Mouse (Mus musculus) cerebellum, postnatal 25 days (tissue): Measurements from ENCODE around the gene Igfbp2.

Source experiments
- DNase-seq, 2 experiments: peaks; one replicate each; pipeline ENCODE4 v3.0.0; 2021; ENCODE audit warnings: mixed read lengths in 2 of 2

Gene Igfbp2

GRCm38 (mm10) chr1:72823751-72824706 is at the start of gene Igfbp2:
TSS of gene Igfbp2 (plus strand) at chr1:72824503.
- peak; percentile 46 to 66 for DNase-seq

DNA sequence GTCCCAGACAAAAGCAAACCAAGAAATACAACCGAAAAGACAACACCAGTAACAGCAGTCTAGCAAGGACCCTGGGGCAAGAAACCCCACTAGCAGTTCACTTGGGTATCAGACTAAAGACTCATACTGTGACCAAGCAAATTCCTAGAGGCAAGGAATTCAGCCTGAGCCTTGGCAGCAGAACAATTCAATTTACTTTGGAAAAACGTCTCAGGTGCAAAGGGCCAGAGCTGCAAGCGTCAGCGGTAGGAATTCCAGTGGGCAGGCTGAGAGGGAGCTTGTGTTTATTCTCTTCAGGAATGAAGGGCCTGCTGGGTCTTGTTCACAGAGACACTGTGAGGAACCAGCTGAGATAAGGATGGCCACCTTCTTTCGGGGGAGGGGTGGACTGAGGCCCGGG is 45.5 kb upstream of the Igfbp2 start:
- no peak for DNase-seq

DNA sequence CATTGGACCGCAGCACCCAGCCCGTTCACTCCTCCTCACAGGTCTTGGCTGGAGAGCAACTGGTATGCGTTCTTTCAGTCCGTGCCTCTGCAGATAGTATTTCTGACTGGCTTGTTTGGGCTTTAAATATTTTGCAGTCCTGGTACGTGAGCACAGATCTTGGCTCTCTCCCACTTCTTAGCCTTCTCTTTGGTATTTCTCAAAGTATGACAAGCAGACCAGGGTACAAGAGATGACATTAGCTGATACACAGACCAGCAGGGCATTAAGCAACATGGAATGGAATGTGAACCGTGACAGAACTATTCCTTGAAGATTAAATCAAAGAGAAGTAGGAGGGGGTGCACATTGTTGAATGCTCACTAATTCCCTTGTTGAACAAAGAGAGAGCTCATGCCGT is 43.6 kb upstream of the Igfbp2 start:
- DNase-seq, result no peak

DNA sequence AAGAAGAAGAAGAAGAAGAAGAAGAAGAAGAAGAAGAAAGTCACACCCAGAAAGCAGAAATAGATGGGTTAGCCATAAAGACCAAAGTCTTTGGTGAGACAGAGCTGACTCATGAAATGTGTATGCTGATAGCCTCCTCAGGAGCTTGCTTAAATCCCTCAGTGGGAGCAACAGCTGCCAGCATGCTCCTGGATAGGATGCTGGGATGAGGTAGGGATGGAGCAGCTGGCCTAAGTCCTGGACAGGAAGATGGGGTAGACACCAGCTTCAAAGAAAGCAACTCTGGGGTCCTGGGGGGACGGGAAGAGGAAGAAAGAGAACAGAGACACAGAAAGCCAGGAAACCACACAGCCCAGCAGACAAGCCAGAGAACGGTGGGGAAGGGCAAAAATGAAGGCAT is 41.0 kb upstream of the Igfbp2 start:
- no peak for DNase-seq

GRCm38 (mm10) chr1:72784018-72784417 is 40.3 kb upstream of the Igfbp2 start:
- no peak for DNase-seq

DNA sequence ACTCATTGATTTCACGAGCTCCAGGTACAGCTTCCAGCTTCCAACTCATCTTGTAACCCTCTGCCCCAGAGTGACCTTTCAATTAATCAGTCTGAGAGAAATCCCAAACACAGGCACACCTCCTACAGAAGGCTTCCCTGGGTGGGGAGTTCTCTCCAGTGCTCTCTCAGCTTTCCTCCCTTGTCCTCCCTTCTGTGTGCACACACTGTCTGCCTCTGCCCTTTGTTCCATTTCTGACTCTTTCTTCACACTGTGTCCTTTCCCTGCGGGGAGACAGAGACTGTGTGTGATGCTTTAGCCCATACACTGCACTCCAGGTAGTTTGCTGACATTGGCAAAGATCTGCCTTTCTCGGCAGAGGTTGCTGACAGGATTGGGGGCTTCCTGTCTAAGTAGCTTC is 33.6 kb upstream of the Igfbp2 start:
- DNase-seq, result no peak

GRCm38 (mm10) chr1:72791743-72792142 is 32.6 kb upstream of the Igfbp2 start:
- no peak for DNase-seq

DNA sequence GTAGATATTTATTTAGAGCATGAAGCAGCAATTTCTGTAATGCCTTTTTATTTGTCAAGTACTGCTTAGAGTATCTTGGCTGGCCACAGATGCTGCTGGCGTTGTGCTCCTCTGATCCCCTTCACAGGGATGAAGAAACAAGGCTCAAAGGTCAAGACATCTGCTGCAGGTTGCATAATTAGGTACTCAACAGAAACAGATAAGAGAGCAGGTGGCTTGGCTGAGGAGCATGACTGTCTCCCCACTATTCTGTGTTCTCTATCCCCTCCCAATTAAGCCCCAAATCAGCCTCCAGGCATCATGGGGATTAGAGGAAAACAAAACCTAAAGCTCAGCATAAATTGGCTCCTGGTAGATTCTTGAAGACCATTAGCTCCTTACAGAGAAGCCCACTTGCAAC is 32.0 kb upstream of the Igfbp2 start:
- DNase-seq, result no peak

DNA sequence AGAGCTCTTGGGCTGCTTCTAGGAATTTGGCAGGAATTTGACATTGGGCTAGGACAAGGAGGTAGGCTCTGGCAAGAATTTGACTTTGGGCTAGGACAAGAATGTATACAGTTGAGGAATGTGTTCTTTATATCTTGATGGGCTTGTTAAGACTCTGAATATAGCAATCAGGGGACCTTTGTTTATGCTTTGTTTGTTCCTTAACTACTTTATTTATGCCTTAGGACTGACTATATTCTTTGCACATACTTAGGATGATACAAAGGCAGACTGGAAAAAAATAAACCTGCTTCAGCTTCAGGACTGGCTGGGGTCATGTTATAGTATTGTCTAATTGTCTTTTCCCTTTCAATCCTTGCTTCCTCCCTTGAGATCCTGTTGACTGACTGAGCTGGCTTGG is 31.1 kb upstream of the Igfbp2 start:
- DNase-seq, result no peak

DNA sequence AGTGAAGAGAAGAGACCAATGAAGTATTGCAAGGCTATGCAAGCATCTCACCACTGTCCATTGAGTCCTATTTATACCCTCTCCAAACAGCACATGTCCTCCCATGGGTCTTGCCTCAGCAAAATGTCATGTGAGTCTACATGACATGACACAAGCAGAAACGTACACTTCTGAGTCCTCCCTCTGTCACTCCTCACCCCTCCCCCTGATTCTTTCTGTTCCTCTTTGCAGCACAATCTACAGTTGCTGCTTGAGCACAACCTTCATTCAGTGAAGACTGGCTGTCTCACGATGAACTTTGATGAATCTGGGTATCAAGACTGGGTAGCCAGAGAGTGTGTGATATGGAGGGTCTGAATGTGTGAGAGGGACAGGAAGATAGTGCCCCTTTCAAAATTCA is 28.2 kb upstream of the Igfbp2 start:
- DNase-seq, result no peak

DNA sequence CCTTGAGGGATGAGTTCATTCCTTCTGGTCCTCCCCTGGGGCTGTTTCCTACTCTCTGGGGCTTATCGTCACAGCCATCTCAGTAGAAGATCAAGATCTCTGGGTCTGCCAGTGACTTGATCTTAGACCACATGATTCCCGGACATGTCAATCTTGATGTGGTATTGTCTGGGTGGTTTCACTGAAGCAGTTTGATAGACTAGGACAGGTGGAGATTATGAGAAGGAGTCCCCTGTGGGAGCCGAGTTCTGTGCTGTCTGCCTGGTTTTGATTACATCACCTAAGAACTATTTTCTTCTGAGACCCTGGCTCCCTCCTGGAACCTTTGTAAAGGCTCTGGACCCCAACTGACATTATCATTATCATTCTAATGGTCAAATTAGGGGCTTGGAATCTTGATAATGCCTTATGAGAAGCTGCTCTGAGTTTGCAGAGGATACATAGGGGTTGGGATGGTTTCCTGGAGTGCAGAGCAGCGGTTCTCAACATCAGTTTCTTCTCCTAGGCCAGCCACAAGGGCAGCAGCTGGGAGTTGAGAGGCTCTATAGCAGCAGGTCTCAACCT is 27.1 kb upstream of the Igfbp2 start:
- DNase-seq, result no peak

DNA sequence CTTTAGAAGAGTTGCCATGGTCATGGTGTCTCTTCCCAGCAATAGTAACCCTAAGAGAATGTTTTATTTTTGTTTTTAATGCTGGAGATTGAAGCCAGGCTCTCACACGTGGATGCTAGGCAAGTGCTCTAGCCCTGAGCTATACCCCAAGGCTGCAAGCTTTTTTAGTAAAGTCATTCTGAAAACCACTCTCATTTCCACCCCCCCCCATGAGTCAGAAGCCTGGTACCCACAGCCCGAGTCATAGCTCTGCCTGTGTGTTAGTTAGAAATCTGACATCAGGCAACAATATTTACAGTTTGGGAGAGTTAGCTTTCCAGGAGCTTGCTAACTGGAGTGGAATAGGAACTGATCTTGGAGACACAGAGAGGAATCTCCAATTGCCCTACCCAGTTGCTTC is 25.9 kb upstream of the Igfbp2 start:
- DNase-seq, result no peak

DNA sequence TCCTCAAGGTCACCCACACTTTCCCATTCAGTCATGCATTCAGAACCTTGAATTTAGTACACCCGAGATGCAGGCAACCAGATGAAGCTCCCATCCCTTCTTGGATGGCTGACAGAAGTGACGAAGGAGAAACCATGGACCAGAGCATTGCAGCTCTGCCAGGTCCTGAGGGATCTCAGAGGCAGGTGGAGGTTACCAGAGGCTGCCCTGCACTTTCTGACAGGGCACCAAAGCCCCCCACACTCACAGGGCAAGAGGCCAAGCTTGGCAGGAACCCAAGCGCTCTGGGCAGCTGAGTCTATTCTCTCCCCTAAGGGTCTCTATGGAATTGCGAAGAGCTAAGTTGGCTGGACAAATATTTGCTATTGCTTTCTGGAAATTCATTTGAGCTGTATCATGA is 20.3 kb upstream of the Igfbp2 start:
- peak in 1 of 2 experiments; percentile 16 for DNase-seq

- DNase-seq, result no peak
Measured at GRCm38 (mm10) chr1:72805037-72805436, 19.3 kb upstream of the Igfbp2 start.

DNA sequence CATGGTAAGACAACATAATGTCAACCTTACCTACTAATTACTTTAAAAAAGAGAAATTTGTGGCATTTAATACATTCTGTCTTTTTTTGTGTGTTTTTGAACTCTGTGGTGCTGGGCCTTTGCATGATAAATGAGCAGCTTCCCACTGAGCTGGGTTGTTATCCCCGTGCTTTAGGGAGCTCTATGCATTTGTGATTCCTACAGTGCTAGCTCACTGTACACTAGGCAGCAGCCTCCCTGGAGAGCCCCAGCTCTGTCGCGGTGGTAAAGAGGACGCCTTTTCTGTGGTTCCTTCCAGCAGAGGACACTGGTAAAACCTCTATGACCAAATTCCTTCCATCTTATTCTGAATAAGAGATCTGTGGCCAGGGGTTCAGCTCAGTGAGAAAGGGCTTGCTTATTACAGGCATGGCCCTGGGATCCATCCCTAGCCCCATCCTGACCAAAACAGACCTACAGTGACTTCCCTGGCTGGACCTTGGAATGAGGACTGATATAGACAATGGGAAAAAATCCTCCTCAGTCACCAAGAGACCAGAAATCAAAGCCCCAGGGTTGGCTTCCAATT is 18.7 kb upstream of the Igfbp2 start:
- DNase-seq, result no peak

- DNase-seq, result no peak
Measured at GRCm38 (mm10) chr1:72806044-72806584, 18.2 kb upstream of the Igfbp2 start.

DNA sequence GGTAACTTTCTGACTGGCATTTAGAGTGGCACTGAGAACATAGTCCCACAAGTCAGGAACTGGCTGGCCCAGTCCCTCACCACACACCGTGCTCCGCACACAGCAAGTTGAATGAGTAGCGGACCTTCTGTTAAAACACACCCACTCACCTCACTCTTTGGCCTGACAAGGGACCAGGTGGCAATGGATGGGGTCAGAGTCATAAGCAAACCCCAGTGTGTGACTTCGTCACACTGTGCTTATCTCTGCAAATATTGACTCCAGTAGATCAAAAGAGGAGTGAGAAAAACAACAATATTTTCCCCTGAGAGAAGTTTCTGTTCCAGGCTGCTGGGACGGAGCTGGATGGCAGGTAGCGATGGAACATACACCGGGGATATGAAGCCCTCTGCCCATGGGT is 15.0 kb upstream of the Igfbp2 start:
- DNase-seq, result no peak

GRCm38 (mm10) chr1:72809951-72810675 is 14.2 kb upstream of the Igfbp2 start:
- DNase-seq, result no peak

- no peak for DNase-seq
Measured at GRCm38 (mm10) chr1:72811061-72811460, 13.2 kb upstream of the Igfbp2 start.

DNA sequence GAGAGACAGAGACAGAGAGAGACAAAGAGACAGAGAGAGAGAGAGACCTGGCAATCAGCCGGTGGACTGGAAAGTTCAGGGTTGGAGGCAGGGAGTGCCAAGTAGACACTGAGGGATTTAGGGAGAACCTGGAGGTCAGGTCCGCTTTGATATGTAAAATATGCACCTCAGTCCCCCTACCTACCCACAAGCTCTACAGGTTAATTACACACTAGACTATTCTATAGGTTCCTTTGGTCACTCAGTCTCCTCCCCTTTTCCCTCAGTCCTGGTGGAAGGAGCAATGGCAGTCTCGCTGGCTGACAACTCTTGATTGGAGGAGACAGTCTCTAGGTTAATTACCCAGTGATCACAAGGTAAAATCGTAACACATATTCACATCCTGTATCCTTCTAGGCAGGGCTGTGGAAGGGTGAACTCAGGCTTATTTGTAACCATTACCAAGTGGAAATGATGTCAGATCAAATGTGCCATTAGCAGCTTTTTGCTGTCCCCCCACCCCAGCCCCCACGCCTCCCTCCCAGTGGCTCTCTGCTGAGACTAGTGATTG is 11.1 kb upstream of the Igfbp2 start:
- no peak for DNase-seq

GRCm38 (mm10) chr1:72813639-72814403 is 10.5 kb upstream of the Igfbp2 start:
- DNase-seq, result no peak

- no peak for DNase-seq
Measured at GRCm38 (mm10) chr1:72815184-72815583, 9.1 kb upstream of the Igfbp2 start.
